Mouse (Mus musculus) embryonic facial prominence, embryonic 10.5 days (tissue): ENCODE results near the gene Haus4. TPM values are rescaled to one million over a fixed set of nuclear protein-coding genes. Genes with fewer than 3 reads are reported as not detected.

Experiments
- DNase-seq: peaks from one replicate; pipeline ENCODE4 v3.0.0-alpha.2; 2017; ENCODE audit warnings: low spot score
- H3K27ac ChIP-seq: fragments of 300-500 bp; sonication (generic); replicated peaks from 2 replicates; pipeline ENCODE4 v1.5.1; 2016; ENCODE audit warnings: mild to moderate bottlenecking
- H3K27me3 ChIP-seq: fragments of 300-500 bp; sonication (generic); replicated peaks from 2 replicates; pipeline ENCODE4 v1.6.1; 2016; ENCODE audit warnings: low read depth, mild to moderate bottlenecking; ENCODE audit not compliant: poor library complexity, severe bottlenecking
- H3K36me3 ChIP-seq: fragments of 300-500 bp; sonication (generic); replicated peaks from 2 replicates; pipeline ENCODE4 v1.6.1; 2016; ENCODE audit warnings: mild to moderate bottlenecking, moderate library complexity
- H3K4me1 ChIP-seq: fragments of 300-500 bp; sonication (generic); 2 replicates; pipeline ENCODE4 v1.6.1; 2016
- H3K4me3 ChIP-seq: fragments of 300-500 bp; sonication (generic); 2 replicates; pipeline ENCODE4 v1.5.1; 2016; ENCODE audit warnings: mild to moderate bottlenecking, moderate library complexity
- H3K9me3 ChIP-seq: fragments of 300-500 bp; sonication (generic); 2 replicates; pipeline ENCODE4 v1.6.1; 2016; ENCODE audit warnings: mild to moderate bottlenecking
- WGBS: fragments of 180-500 bp; shearing (Covaris S2); methylation state at CpG from one replicate; pipeline ENCODE4 v1.1.7; 2016; 5-methylcytosine and 5-hydroxymethylcytosine counted together
- polyA plus RNA-seq: library from polyadenylated mRNA; unstranded; fragments of >200 nt; fragmentation: Nextera tagmentation; extraction: Ambion mirVana; gene quantifications from 2 replicates; pipeline ENCODE4 v1.2.1, GENCODE M21; 2016

The Haus4 gene
- 58.9 and 60.5 TPM in 2 replicates for polyA plus RNA-seq

- H3K9me3 ChIP-seq: no peaks in the 10 kb centered on the region
- WGBS: under 1% methylated on average over 76 of the region's 76 CpGs
- DNase-seq: peak; percentile 92
- peaks cover 15% of the 10 kb centered on the region for H3K4me1 ChIP-seq
- H3K27me3 ChIP-seq: no peaks in the 10 kb centered on the region; the same call in 1 of the 2 replicates
- H3K36me3 ChIP-seq: peaks cover 31% of the 10 kb centered on the region
- H3K4me3 ChIP-seq: peak within 1 kb of the TSS; percentile 72
- H3K27ac ChIP-seq: peak within 1 kb of the TSS; percentile 96
Measured at GRCm38 (mm10) chr14:54553975-54554769, at the start of gene Haus4. Gene Haus4 (minus strand): TSS chr14:54554616.

DNA sequence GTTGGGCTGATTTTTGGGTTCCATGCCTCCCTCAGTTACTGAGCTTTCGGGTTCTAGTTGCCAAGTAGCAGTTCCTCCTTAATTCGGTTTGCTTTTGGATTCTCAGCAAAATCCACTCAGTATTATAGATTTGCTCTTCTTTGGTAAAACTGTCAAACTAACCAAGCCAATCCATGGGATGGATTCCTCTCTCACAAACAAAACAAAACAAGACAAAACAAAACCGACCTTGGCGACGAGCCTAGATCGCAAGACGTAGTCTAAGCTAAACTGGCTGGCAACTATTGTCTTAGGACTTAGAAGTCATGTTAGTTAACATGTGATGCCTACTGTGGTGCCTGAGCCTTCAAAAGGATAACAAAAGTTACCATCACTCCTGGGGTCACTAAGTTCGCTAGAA lies 49.3 kb upstream of the Haus4 start:
- DNase-seq: no peak
- 83% methylated on average over 8 of the region's 8 CpGs for WGBS
- H3K27ac ChIP-seq: peak overlapping the region; percentile 96
- peaks cover 36% of the 10 kb centered on the region for H3K4me1 ChIP-seq
- peaks cover 8% of the 10 kb centered on the region for H3K36me3 ChIP-seq
- H3K9me3 ChIP-seq: no peaks in the 10 kb centered on the region
- no peaks in the 10 kb centered on the region for H3K27me3 ChIP-seq
- H3K4me3 ChIP-seq: peak overlapping the region; percentile 73

GRCm38 (mm10) chr14:54603038-54603654 lies 48.7 kb upstream of the Haus4 start:
- H3K9me3 ChIP-seq: no peaks in the 10 kb centered on the region
- peak; percentile 97 for DNase-seq
- under 1% methylated on average over 46 of the region's 46 CpGs for WGBS
- H3K36me3 ChIP-seq: peaks cover 8% of the 10 kb centered on the region
- peaks cover 36% of the 10 kb centered on the region for H3K4me1 ChIP-seq
- peak overlapping the region; percentile 73 for H3K4me3 ChIP-seq
- no peaks in the 10 kb centered on the region for H3K27me3 ChIP-seq
- H3K27ac ChIP-seq: peak overlapping the region; percentile 96

- Histone ChIP-seq H3K9me3 (no peaks in the 10 kb centered on the region), H3K27me3 (no peaks in the 10 kb centered on the region), H3K36me3 (peaks cover 11% of the 10 kb centered on the region), H3K4me1 (peaks cover 36% of the 10 kb centered on the region), H3K4me3 (peak overlapping the region; percentile 73), H3K27ac (peak overlapping the region; percentile 96)
- WGBS: 50% methylated on average over 4 of the region's 4 CpGs
- no peak for DNase-seq
Measured at GRCm38 (mm10) chr14:54602613-54603012, 48.2 kb upstream of the Haus4 start.

GRCm38 (mm10) chr14:54601601-54602000 lies 47.2 kb upstream of the Haus4 start:
- Histone ChIP-seq H3K4me1 (peaks cover 36% of the 10 kb centered on the region), H3K36me3 (peaks cover 20% of the 10 kb centered on the region), H3K27me3 (no peaks in the 10 kb centered on the region), H3K27ac (no peak overlapping the region), H3K9me3 (no peaks in the 10 kb centered on the region), H3K4me3 (no peak overlapping the region)
- WGBS: 77% methylated on average over 2 of the region's 2 CpGs
- no peak for DNase-seq

DNA sequence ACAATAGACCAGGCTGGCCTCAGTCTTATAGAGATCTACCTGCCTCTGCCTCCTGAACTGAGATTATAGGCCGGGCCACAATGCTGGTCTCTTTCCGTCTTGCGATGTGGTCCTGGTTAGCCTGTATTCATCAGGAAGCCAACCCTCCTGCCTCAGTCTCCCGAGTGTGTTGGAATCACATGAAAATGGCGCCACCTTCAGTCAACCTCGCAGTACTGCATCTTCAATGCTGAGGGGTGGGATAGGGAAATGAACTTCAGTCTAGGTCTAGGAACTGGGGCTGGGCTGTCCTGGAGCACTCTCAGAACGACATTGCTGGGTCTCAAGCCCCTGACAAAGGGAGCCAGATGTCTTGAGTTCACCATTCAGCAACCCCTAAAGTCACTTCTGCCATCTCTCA lies 42.7 kb upstream of the Haus4 start:
- WGBS: 78% methylated on average over 7 of the region's 7 CpGs
- Histone ChIP-seq H3K9me3 (peaks cover 8% of the 10 kb centered on the region; the same call in 1 of the 2 replicates), H3K4me1 (peaks cover 11% of the 10 kb centered on the region; the same call in 1 of the 2 replicates), H3K36me3 (peaks cover 58% of the 10 kb centered on the region), H3K27ac (no peak overlapping the region), H3K4me3 (no peak overlapping the region), H3K27me3 (no peaks in the 10 kb centered on the region; the same call in 1 of the 2 replicates)
- DNase-seq: no peak

DNA sequence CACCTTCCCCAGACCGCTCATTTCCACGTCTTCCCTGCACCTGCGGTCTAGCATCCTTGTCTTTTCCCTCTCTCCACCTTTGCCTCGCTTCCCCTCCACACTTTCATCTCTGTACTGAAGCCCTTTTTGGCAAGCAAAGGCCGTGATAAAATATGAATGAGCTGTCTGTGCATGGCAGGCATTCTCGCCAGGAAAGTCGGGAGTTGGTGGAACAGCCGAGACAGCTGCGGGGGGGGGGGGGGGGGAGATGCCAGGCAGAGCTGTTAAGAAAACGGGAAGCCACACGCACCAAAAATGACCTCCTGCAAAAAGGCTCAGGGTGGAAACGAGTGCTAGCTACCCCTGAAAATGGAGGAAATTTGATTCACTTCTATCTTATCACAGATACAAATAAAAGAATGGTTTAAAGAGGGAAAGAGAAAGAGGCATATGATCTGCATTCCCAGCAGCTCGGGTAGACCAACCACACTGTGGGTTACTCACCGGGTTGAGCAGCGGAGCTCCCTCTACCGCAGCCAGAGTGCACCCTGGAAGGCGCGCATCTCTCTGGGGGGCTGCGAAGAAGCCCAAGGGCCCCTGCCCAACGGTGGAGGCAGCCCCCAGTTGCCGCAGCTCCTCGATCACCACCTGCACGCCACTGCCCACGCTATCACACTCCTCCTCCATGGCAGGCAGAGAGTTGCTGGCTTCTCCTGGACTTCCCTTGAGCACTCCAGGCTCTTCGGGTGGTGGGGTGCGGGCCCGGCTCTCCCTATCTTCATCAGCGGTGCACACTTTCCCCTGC lies 40.4 kb upstream of the Haus4 start:
- H3K36me3 ChIP-seq: peaks cover 76% of the 10 kb centered on the region
- H3K4me3 ChIP-seq: peak overlapping the region; percentile 11; the same call in 1 of the 2 replicates
- H3K9me3 ChIP-seq: peaks cover 8% of the 10 kb centered on the region; the same call in 1 of the 2 replicates
- DNase-seq: no peak
- 72% methylated on average over 28 of the region's 28 CpGs for WGBS
- H3K27me3 ChIP-seq: no peaks in the 10 kb centered on the region; the same call in 1 of the 2 replicates
- peaks cover 9% of the 10 kb centered on the region; the same call in 1 of the 2 replicates for H3K4me1 ChIP-seq
- H3K27ac ChIP-seq: no peak overlapping the region

GRCm38 (mm10) chr14:54594055-54594454 lies 39.6 kb upstream of the Haus4 start:
- Histone ChIP-seq H3K4me3 (no peak overlapping the region), H3K9me3 (peaks cover 8% of the 10 kb centered on the region; the same call in 1 of the 2 replicates), H3K27me3 (no peaks in the 10 kb centered on the region; the same call in 1 of the 2 replicates), H3K36me3 (peaks cover 71% of the 10 kb centered on the region), H3K4me1 (peaks cover 9% of the 10 kb centered on the region; the same call in 1 of the 2 replicates), H3K27ac (no peak overlapping the region)
- 93% methylated on average over 3 of the region's 3 CpGs for WGBS
- no peak for DNase-seq

GRCm38 (mm10) chr14:54592319-54592934 lies 38.0 kb upstream of the Haus4 start:
- peaks cover 8% of the 10 kb centered on the region; the same call in 1 of the 2 replicates for H3K9me3 ChIP-seq
- peak overlapping the region; percentile 10; the same call in 1 of the 2 replicates for H3K27ac ChIP-seq
- 79% methylated on average over 10 of the region's 10 CpGs for WGBS
- no peak overlapping the region for H3K4me3 ChIP-seq
- no peaks in the 10 kb centered on the region; the same call in 1 of the 2 replicates for H3K27me3 ChIP-seq
- H3K4me1 ChIP-seq: peaks cover 9% of the 10 kb centered on the region; the same call in 1 of the 2 replicates
- peaks cover 66% of the 10 kb centered on the region for H3K36me3 ChIP-seq
- DNase-seq: no peak

- H3K9me3 ChIP-seq: peaks cover 8% of the 10 kb centered on the region; the same call in 1 of the 2 replicates
- WGBS: 90% methylated on average over 16 of the region's 16 CpGs
- H3K36me3 ChIP-seq: peaks cover 68% of the 10 kb centered on the region
- H3K4me1 ChIP-seq: peaks cover 9% of the 10 kb centered on the region; the same call in 1 of the 2 replicates
- no peaks in the 10 kb centered on the region; the same call in 1 of the 2 replicates for H3K27me3 ChIP-seq
- no peak overlapping the region for H3K27ac ChIP-seq
- DNase-seq: no peak
- no peak overlapping the region for H3K4me3 ChIP-seq
Measured at GRCm38 (mm10) chr14:54591056-54591455, 36.6 kb upstream of the Haus4 start.

- peaks cover 9% of the 10 kb centered on the region for H3K4me1 ChIP-seq
- H3K27me3 ChIP-seq: no peaks in the 10 kb centered on the region
- H3K4me3 ChIP-seq: no peak overlapping the region
- no peak overlapping the region for H3K27ac ChIP-seq
- DNase-seq: peak; percentile 69
- 51% methylated on average over 7 of the region's 7 CpGs for WGBS
- H3K36me3 ChIP-seq: peaks cover 51% of the 10 kb centered on the region
- no peaks in the 10 kb centered on the region for H3K9me3 ChIP-seq
Measured at GRCm38 (mm10) chr14:54583681-54584338, 29.4 kb upstream of the Haus4 start.
